Mouse (Mus musculus) kidney, adult 2 months (tissue): ENCODE results near the gene Hoxa13. TPM values are rescaled to one million over a fixed set of nuclear protein-coding genes. Genes with fewer than 3 reads are reported as not detected.

Experiments
- DNase-seq: peaks from one replicate; pipeline ENCODE4 v3.0.0; 2021
- H3K27ac ChIP-seq: fragments of 200-500 bp; 2 replicates; pipeline ENCODE4 v1.5.1; 2012; ENCODE audit warnings: low read depth, low read length, control low read depth, inconsistent platforms; ENCODE audit not compliant: insufficient read depth
- H3K27me3 ChIP-seq: fragments of 200-500 bp; replicated peaks from 2 replicates; pipeline ENCODE4 v1.6.1; 2012; ENCODE audit warnings: mild to moderate bottlenecking, moderate library complexity, low read length, inconsistent platforms; ENCODE audit not compliant: control insufficient read depth, insufficient read depth
- H3K36me3 ChIP-seq: fragments of 200-500 bp; 2 replicates; pipeline ENCODE4 v1.6.1; 2012; ENCODE audit warnings: mild to moderate bottlenecking, moderate library complexity, low read length, inconsistent platforms; ENCODE audit not compliant: control insufficient read depth, insufficient read depth
- H3K4me1 ChIP-seq: fragments of 200-500 bp; 2 replicates; pipeline ENCODE4 v1.6.1; 2011; ENCODE audit warnings: low read length; ENCODE audit not compliant: control insufficient read depth, insufficient read depth
- H3K4me3 ChIP-seq: fragments of 200-500 bp; 2 replicates; pipeline ENCODE4 v1.5.1; 2011; ENCODE audit warnings: mild to moderate bottlenecking, low read depth, low read length, control low read depth; ENCODE audit not compliant: insufficient read depth
- CTCF ChIP-seq: fragments of 200-500 bp; conservative IDR thresholded peaks from 2 replicates; pipeline ENCODE4 v1.5.1; 2011; ENCODE audit warnings: low read depth, mild to moderate bottlenecking, control low read depth, low read length, moderate library complexity, mixed read lengths; ENCODE audit not compliant: insufficient read depth, insufficient read length
- POLR2A ChIP-seq: fragments of 200-500 bp; IDR thresholded peaks from one replicate; pipeline ENCODE4 v1.6.1; 2011; ENCODE audit warnings: low read depth, low read length, control low read depth
- WGBS: fragments of 180-500 bp; shearing (Covaris S2); methylation state at CpG from one replicate; pipeline ENCODE4 v1.1.7; 2018; 5-methylcytosine and 5-hydroxymethylcytosine counted together
- polyA plus RNA-seq: library from polyadenylated mRNA; depleted of rRNA; stranded (reverse); fragments of >200 nt; gene quantifications from 2 replicates; pipeline ENCODE4 v1.2.3, GENCODE M21; 2012

Gene Hoxa13
- polyA plus RNA-seq, 1 experiment = not detected

- 26% methylated on average over 32 of the region's 32 CpGs for WGBS
- no peak for TF ChIP-seq POLR2A
- TF ChIP-seq CTCF = no peak
- Histone ChIP-seq H3K36me3 (no peaks in the 10 kb centered on the region; the same call in 1 of the 2 replicates), H3K4me1 (0 out of 2 replicates have a peak, but pooled peaks cover 4% of the 10 kb centered on the region), H3K27ac (peak overlapping the region; percentile 98), H3K4me3 (peak overlapping the region; percentile 91), H3K27me3 (no peaks in the 10 kb centered on the region)
- peak; percentile 81 for DNase-seq
Measured at GRCm38 (mm10) chr6:52220003-52220864, 40.4 kb downstream of the Hoxa13 start.

DNA sequence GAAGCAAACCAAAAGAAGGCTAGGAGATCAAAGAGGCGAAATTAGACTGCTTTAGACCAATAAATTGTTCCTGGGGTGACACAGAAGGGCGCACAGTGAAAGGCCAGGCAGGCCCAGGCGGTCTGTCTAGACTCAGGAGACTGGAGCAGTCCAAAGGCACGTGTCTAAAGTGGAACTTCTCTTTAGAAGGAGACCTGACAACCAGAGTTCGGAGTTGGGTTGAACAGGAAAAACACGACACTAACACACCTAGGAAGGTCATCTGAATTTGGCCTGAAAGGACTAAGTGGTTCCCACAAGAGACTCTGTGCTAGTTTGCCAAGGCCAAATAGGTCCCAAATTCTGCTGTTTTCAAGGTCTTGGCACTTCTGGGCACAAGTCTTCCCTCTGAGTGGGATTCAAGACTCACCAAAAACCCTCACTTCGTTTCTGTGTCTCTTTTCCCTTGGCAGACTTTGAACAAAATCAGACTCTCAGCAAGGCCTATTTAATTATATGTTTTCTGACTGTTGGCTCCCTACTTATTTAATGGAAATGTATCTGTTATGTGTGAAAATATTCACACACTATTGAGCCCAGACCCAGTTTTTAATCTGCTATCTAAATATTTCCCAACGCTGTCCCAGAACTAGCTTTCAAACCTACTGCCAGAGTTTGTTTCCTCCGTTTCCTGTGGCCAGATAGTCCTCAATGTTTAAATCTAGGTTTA is 41.3 kb downstream of the Hoxa13 start:
- no peak for TF ChIP-seq POLR2A
- no peak for TF ChIP-seq CTCF
- no peaks in the 10 kb centered on the region for H3K27me3 ChIP-seq
- no peaks in the 10 kb centered on the region; the same call in 1 of the 2 replicates for H3K36me3 ChIP-seq
- peak overlapping the region; percentile 98 for H3K27ac ChIP-seq
- peak overlapping the region; percentile 91 for H3K4me3 ChIP-seq
- DNase-seq = peak; percentile 63
- 36% methylated on average over 9 of the region's 9 CpGs for WGBS
- H3K4me1 ChIP-seq = 0 out of 2 replicates have a peak, but pooled peaks cover 10% of the 10 kb centered on the region

- TF ChIP-seq POLR2A = no peak
- TF ChIP-seq CTCF = no peak
- H3K36me3 ChIP-seq = no peaks in the 10 kb centered on the region
- 40% methylated on average over 14 of the region's 14 CpGs for WGBS
- 0 out of 2 replicates have a peak, but pooled peaks cover 12% of the 10 kb centered on the region for H3K4me1 ChIP-seq
- peak overlapping the region; percentile 85 for H3K4me3 ChIP-seq
- DNase-seq = peak; percentile 55
- peak overlapping the region; percentile 98 for H3K27ac ChIP-seq
- H3K27me3 ChIP-seq = no peaks in the 10 kb centered on the region
Measured at GRCm38 (mm10) chr6:52218643-52219215, 42.0 kb downstream of the Hoxa13 start.

DNA sequence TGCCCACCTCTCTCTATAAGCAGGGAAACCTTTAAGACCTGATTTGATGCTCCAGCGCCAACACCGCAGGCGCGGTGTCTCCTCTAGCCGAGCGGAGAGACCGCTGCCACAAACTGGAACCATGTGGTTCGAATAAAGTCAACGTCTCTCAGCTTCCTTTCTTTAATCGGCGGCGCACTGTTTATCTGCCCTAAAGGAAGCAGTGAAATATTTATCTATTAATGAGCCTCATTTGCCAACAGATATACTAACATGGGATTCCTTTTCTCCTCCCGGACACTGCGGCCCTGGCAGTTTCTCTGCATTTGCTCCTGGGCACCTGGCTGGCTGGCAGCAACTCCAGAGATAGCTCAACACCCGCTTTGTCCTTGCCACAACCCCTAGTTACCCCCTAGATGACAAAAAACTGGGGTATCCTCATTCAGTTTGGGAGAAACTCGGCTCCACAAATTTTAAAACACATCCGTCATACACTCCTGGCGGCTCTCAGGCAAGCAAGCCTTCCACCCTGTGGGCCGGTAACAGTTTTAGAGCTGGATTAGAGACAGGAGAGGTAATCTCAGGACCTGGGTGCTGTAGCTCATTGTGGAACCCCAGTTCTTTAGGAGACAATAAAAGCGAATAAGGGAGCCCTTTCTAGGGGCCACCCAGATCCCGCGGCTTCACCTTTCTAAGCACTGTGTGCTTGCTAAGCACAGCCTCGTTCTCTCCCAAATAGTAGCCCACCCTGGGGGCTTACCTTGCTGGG is 42.6 kb downstream of the Hoxa13 start:
- H3K4me3 ChIP-seq = peak overlapping the region; percentile 85
- H3K27me3 ChIP-seq = no peaks in the 10 kb centered on the region
- WGBS = 20% methylated on average over 23 of the region's 23 CpGs
- TF ChIP-seq POLR2A (no peak), CTCF (no peak)
- H3K27ac ChIP-seq = peak overlapping the region; percentile 98
- DNase-seq = peak; percentile 59
- no peaks in the 10 kb centered on the region for H3K36me3 ChIP-seq
- 0 out of 2 replicates have a peak, but pooled peaks cover 12% of the 10 kb centered on the region for H3K4me1 ChIP-seq

- no peak for TF ChIP-seq CTCF
- peak; percentile 80 for TF ChIP-seq POLR2A
- Histone ChIP-seq H3K27me3 (no peaks in the 10 kb centered on the region), H3K4me1 (0 out of 2 replicates have a peak, but pooled peaks cover 12% of the 10 kb centered on the region), H3K27ac (peak overlapping the region; percentile 98), H3K36me3 (no peaks in the 10 kb centered on the region), H3K4me3 (peak overlapping the region; percentile 85)
- 1% methylated on average over 25 of the region's 25 CpGs for WGBS
- DNase-seq = peak; percentile 96
Measured at GRCm38 (mm10) chr6:52217459-52217768, 43.3 kb downstream of the Hoxa13 start.

GRCm38 (mm10) chr6:52216691-52217458 is 43.8 kb downstream of the Hoxa13 start:
- 1% methylated on average over 60 of the region's 60 CpGs for WGBS
- H3K36me3 ChIP-seq = no peaks in the 10 kb centered on the region
- H3K27ac ChIP-seq = peak overlapping the region; percentile 94
- DNase-seq = peak; percentile 70
- TF ChIP-seq POLR2A (no peak), CTCF (no peak)
- H3K4me3 ChIP-seq = peak overlapping the region; percentile 85
- 0 out of 2 replicates have a peak, but pooled peaks cover 12% of the 10 kb centered on the region for H3K4me1 ChIP-seq
- H3K27me3 ChIP-seq = no peaks in the 10 kb centered on the region
